Mouse (Mus musculus): ENCODE results near the gene Prl2c2. TPM values are rescaled to one million over a fixed set of nuclear protein-coding genes. Genes with fewer than 3 reads are reported as not detected.
"Not testable (repeated sequence)": the region's sequence is repeated elsewhere in the genome, so short reads cannot be mapped to it uniquely, and the experiment has no call there.

The Prl2c2 gene
- polyA plus RNA-seq (2016; fragmentation: Nextera tagmentation; extraction: Ambion mirVana) = not detected in 2 replicates

DNA sequence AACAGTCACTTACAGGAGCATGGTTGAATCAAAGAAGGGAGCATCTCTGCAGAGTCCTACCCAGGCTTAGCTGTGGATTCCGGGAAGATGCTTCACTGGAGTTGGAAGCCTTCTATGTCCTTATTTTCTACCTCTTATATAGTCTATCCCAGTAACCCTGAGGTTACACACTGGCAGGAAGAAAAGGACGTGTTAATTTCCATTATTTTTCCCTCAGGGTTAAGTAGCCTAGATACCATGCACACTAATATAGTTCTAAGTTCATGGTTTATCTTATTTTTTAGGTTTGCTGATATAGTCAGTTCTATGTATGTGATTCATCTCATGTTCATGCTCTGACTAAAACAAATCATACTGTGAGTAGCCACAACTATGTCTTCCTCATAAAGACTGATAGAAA lies at the start of gene Prl2c2:
Prl2c2 (minus strand) TSS at position 101 of the 400 bp plus-strand sequence.
- H3K4me2 ChIP-seq = not testable (repeated sequence)
- 67% methylated on average over 2 of the region's 2 CpGs for WGBS

DNA sequence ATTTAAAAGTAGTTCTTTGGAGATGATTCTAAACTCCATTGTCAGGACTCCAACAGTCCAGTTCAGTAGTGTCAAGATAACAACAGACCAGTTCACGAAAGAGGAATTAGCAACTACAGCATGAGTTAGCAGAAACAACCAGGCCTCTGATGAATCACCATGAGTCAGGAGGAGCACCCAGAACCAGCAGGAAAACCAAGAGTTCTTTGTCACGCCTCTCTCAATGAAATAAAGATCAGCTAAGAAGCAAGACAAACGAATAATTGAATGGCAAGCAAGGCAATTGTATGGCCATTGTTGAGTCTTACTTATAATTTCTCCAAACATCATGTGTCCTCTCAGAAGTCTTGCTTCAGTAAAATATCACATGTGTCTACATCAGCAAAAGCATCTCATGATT lies 20.7 kb upstream of the Prl2c2 start:
- not testable (repeated sequence) for H3K9me3 ChIP-seq; H3K4me2 ChIP-seq; H3K27ac ChIP-seq; H3K9ac ChIP-seq (replicated peaks); H3K27me3 ChIP-seq; H3K4me3 ChIP-seq (replicated peaks); H3K4me1 ChIP-seq (replicated peaks); ATAC-seq (ENCODE audit: insufficient number of reproducible peaks, insufficient read depth, low FRiP score, low TSS enrichment, low read depth); H3K36me3 ChIP-seq
- WGBS = 65% methylated on average over 3 of the region's 3 CpGs

More for the DNA sequence above, at the start of gene Prl2c2:
- ATAC-seq (ENCODE audit: insufficient number of reproducible peaks, insufficient read depth, low FRiP score, low TSS enrichment, low read depth); H3K27ac ChIP-seq; H3K27me3 ChIP-seq; H3K9ac ChIP-seq (replicated peaks); H3K4me3 ChIP-seq (replicated peaks); H3K9me3 ChIP-seq; H3K36me3 ChIP-seq; H3K4me1 ChIP-seq (replicated peaks): not testable (repeated sequence)

DNA sequence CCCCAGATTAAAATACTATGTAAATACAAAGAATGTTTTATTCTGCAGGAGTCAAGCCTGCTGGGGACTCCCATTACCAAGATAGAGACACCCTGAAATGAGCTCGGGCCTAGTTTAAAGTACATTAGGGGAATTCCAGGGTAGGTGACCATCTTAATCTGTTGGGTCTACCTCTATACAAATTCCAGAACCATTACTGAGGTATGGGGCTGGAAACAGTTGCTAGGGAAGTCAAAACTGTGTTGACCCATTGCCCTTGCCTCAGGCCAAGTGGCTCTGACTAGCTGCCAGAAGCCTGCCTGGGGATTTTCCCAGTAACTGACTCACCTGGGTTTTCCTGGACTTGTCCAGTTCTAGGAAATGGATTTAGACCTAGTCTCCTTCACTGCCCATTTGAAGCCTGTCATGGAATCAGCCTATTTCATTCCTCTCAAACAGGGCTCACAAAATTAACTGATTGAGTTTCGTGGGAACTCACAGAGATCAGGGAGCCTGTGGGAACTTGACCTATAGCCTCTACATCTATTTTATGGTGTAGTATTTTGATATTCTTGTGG lies 8.9 kb upstream of the Prl2c2 start:
- WGBS = 83% methylated on average over 2 of the region's 2 CpGs
- not testable (repeated sequence) for H3K4me1 ChIP-seq (replicated peaks); H3K9me3 ChIP-seq; H3K27me3 ChIP-seq; H3K4me3 ChIP-seq (replicated peaks); ATAC-seq (ENCODE audit: insufficient number of reproducible peaks, insufficient read depth, low FRiP score, low TSS enrichment, low read depth); H3K36me3 ChIP-seq; H3K9ac ChIP-seq (replicated peaks); H3K4me2 ChIP-seq; H3K27ac ChIP-seq

Other genes starting within 250 kb of the Prl2c2 start
- not detected in 2 replicates for gene Prl2c3, start 205.3 kb downstream of the Prl2c2 start, polyA plus RNA-seq (2016; fragmentation: Nextera tagmentation; extraction: Ambion mirVana)
- gene Prl2c5, start 177.3 kb upstream of the Prl2c2 start, polyA plus RNA-seq (2016; fragmentation: Nextera tagmentation; extraction: Ambion mirVana) = not detected in 2 replicates

All from limb, embryonic 12.5 days (tissue).